ENCODE assay signal across 26 mouse cellular contexts in genomic region chr8:123678390-123678789, GRCm38 (mm10). TPM values are rescaled to one million over a fixed set of nuclear protein-coding genes. Genes with fewer than 3 reads are reported as not detected.
DNase-seq lines count a peak whose midpoint lies in the region; ATAC-seq and TF ChIP-seq lines count a peak whose summit lies in the region.
"Had no signal": no experiment of that assay in that cellular context is flagged by ENCODE, and none has a peak within 500 bp of the region (broad histone marks: within the 10 kb centered on the region; RNA-seq: fewer than 3 reads in every experiment).

No protein-coding gene starts in this region.

- H3K4me3 ChIP-seq in kidney, embryonic 14.5 days (ENCODE audit: low read length), result no peak overlapping the region
- no peak overlapping the region for H3K4me3 ChIP-seq in kidney, postnatal 0 days (replicated peaks; ENCODE audit: low read depth, low read length)
- H3K4me3 ChIP-seq: embryonic facial prominence, embryonic 13.5 days; embryonic facial prominence, embryonic 15.5 days; erythroblast, embryonic 14.5 days; forebrain, embryonic 10.5 days; forebrain, embryonic 12.5 days; forebrain, embryonic 15.5 days had no signal

- 52% methylated on average over 4 of the region's 4 CpGs for WGBS in kidney, embryonic 14.5 days
- WGBS in kidney, postnatal 0 days, result 51% methylated on average over 4 of the region's 4 CpGs

- no peaks in the 10 kb centered on the region for H3K36me3 ChIP-seq in kidney, embryonic 14.5 days (ENCODE audit: control insufficient read depth, insufficient read depth, low read length)
- no peaks in the 10 kb centered on the region for H3K36me3 ChIP-seq in kidney, postnatal 0 days (ENCODE audit: insufficient read depth, low read length)
- H3K36me3 ChIP-seq: embryonic facial prominence, embryonic 13.5 days; embryonic facial prominence, embryonic 15.5 days; forebrain, embryonic 10.5 days; forebrain, embryonic 12.5 days; forebrain, embryonic 15.5 days; G1E had no signal

- no peaks in the 10 kb centered on the region for H3K9me3 ChIP-seq in kidney, embryonic 14.5 days (ENCODE audit: control insufficient read depth, low read length)
- no peaks in the 10 kb centered on the region for H3K9me3 ChIP-seq in kidney, postnatal 0 days (replicated peaks; ENCODE audit: low read length)
- H3K9me3 ChIP-seq: embryonic facial prominence, embryonic 13.5 days; embryonic facial prominence, embryonic 15.5 days; forebrain, embryonic 10.5 days; forebrain, embryonic 12.5 days; forebrain, embryonic 15.5 days had no signal

- H3K27me3 ChIP-seq in kidney, embryonic 14.5 days (ENCODE audit: control insufficient read depth, insufficient read depth, low read length), result no peaks in the 10 kb centered on the region
- no peaks in the 10 kb centered on the region for H3K27me3 ChIP-seq in kidney, postnatal 0 days (ENCODE audit: insufficient read depth, low read length)
- H3K27me3 ChIP-seq: embryonic facial prominence, embryonic 13.5 days; embryonic facial prominence, embryonic 15.5 days; forebrain, embryonic 15.5 days had no signal

- DNase-seq in kidney, postnatal 4 days, result no peak
- peak; percentile 41 for DNase-seq in kidney, postnatal 0 days (ENCODE audit: low spot score)
- DNase-seq in kidney, adult 8-10 months, result no peak
- peak; percentile 51 for DNase-seq in MN1 (ENCODE audit: low spot score)
- DNase-seq in lung, postnatal 25 days (ENCODE audit: low spot score), result no peak
- DNase-seq: adrenal gland, adult 2 months; adrenal gland, postnatal 10 days; adrenal gland, postnatal 25 days; B cell, adult 2 months; cerebellum, adult 11 months; cerebellum, adult 18-20 months; cerebellum, adult 8-10 months; cerebellum, adult 9-11 months; cerebellum, postnatal 14 days; cerebellum, postnatal 36 days; embryo, embryonic 11 days; forebrain, postnatal 0 days had no signal

- H3K4me1 ChIP-seq in kidney, embryonic 14.5 days (ENCODE audit: control insufficient read depth, insufficient read depth, low read length), result 0 out of 2 replicates have a peak, but pooled peaks cover 6% of the 10 kb centered on the region
- 0 out of 2 replicates have a peak, but pooled peaks cover 2% of the 10 kb centered on the region for H3K4me1 ChIP-seq in kidney, postnatal 0 days (replicated peaks; ENCODE audit: insufficient read depth, low read length)

- no peak overlapping the region for H3K27ac ChIP-seq in kidney, embryonic 14.5 days (ENCODE audit: low read depth, low read length)
- no peak overlapping the region for H3K27ac ChIP-seq in kidney, postnatal 0 days
- H3K27ac ChIP-seq: embryonic facial prominence, embryonic 13.5 days; embryonic facial prominence, embryonic 15.5 days; forebrain, embryonic 10.5 days; forebrain, embryonic 12.5 days; forebrain, embryonic 15.5 days had no signal

- peak; percentile 77 for ATAC-seq in kidney, embryonic 14.5 days (ENCODE audit: low FRiP score, low TSS enrichment)
- ATAC-seq in kidney, postnatal 0 days (replicated peaks; ENCODE audit: low FRiP score, low read depth), result no peak
- ATAC-seq: CD4-positive, CD25-positive, alpha-beta regulatory T cell, adult 4 months; forebrain, embryonic 15.5 days; forebrain, postnatal 0 days had no signal

- no peak overlapping the region for H3K4me2 ChIP-seq in kidney, embryonic 14.5 days (replicated peaks; ENCODE audit: low read depth, low read length)
- H3K4me2 ChIP-seq in kidney, postnatal 0 days (ENCODE audit: low read length), result no peak overlapping the region
- H3K4me2 ChIP-seq: embryonic facial prominence, embryonic 13.5 days; embryonic facial prominence, embryonic 15.5 days; forebrain, embryonic 12.5 days; forebrain, embryonic 15.5 days had no signal

- TF ChIP-seq CTCF in kidney, postnatal 0 days (IDR thresholded peaks at IDR 0.05; ENCODE audit: low read depth), result no peak

- no peak overlapping the region for H3K9ac ChIP-seq in kidney, embryonic 14.5 days (ENCODE audit: low read depth, low read length)
- H3K9ac ChIP-seq in kidney, postnatal 0 days (ENCODE audit: low read depth, low read length), result no peak overlapping the region
- H3K9ac ChIP-seq: embryonic facial prominence, embryonic 13.5 days; embryonic facial prominence, embryonic 15.5 days; forebrain, embryonic 12.5 days; forebrain, embryonic 15.5 days; forebrain, postnatal 0 days had no signal

RNA-seq across cellular contexts. Expression of gene Rhou, which starts 24.7 kb away (rescaled TPM):
- 9.8 and 11.2 TPM in 2 replicates for polyA plus RNA-seq in kidney, embryonic 14.5 days (2014; fragmentation: Nextera tagmentation; extraction: Ambion mirVana)
- 4.3 and 4.9 TPM in 2 replicates for polyA plus RNA-seq in kidney, postnatal 0 days (2015; fragmentation: Nextera tagmentation; extraction: Ambion mirVana)
- polyA plus RNA-seq: erythroblast, embryonic 14.5 days; G1E had no signal

Comparison
In these comparisons a context has a peak if more than half of its experiments do, and no peak if none do; other contexts are left out.
1. DNase-seq: peak in kidney, postnatal 0 days (single experiment) and MN1 (single experiment); none in kidney, postnatal 4 days (0 of 2), kidney, adult 8-10 months (0 of 2) and lung, postnatal 25 days (single experiment).